Mouse (Mus musculus): Measurements from ENCODE around the gene March7.

The March7 gene

GRCm38 (mm10) chr2:60285107-60285617, 75.5 kb downstream of the March7 start:
- DNase-seq (ENCODE audit: low read depth): peak; percentile 44

DNA sequence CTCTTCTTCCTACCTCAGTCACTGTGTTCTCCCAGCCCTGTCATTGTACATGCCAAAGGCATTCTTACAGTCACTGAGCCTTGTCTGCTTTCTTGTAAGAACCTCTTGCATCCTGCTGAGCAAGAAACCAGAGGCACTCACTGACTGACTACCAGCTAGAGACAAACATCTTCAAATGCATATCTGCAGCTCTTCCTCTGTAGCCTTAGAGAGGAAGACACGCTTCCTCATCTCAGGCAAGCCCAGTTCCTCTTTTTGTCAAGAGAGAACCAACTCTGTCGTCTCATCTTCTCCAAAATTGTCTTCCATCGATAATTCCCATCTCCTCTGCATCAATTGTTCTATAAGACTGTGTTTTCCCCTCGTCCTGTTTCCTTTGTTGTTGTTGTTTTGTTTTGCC, 78.9 kb downstream of the March7 start:
- DNase-seq (ENCODE audit: low read depth): peak; percentile 71

DNA sequence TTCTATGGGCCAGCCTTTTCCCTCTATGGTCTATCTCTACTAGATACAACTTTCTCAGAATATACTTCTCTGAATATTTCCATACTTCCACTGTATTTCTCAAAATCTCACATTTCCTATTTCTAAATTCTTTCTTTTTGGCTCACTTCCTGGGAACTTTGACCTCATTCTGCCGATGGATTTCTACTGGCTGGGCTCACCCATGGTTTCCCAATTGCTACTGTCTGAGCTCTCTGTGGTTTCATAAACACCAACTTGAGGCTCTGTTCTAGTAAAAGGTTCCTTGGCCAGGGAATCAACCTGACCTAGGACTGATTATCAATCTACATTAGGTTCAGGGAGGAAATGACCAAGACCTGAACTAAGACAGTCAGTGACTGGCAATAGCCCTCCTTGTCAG, 79.8 kb downstream of the March7 start:
- no peak for DNase-seq (ENCODE audit: low read depth)

DNA sequence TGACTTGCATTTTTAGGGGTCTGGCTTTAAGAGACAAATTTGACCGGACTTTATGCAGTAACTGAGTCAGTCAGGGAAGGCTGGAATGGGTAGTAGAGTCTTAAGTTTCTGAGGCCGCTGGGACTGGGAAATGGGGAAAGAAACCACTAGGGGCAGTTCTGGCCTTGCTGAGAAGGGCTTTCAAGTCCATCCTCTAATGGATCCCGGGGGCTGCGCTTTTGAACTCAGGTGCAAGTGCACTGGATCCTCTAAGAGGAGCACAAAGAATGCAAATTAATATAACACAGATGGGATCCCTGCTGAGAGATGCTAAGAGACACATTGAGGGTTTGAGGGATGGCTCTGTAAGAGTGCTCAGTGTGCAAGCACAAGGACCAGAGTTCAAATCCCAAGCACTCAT, 81.7 kb downstream of the March7 start:
- DNase-seq (ENCODE audit: low read depth): no peak

- DNase-seq (ENCODE audit: low read depth): peak; percentile 75
Measured at GRCm38 (mm10) chr2:60298266-60298665, 88.6 kb downstream of the March7 start.

- peak; percentile 31 for DNase-seq (ENCODE audit: low read depth)
Measured at GRCm38 (mm10) chr2:60299323-60299722, 89.6 kb downstream of the March7 start.

All from 416B (cell line).